Mouse (Mus musculus): ENCODE results near the gene Ano3. TPM values are rescaled to one million over a fixed set of nuclear protein-coding genes. Genes with fewer than 3 reads are reported as not detected.
A peak's percentile ranks its signal among the peaks of the same experiment; 100 is the strongest.
"Not testable (repeated sequence)": the region's sequence is repeated elsewhere in the genome, so short reads cannot be mapped to it uniquely, and the experiment has no call there.

Ano3 gene
- 0.88 and 1.3 TPM in 2 replicates for polyA plus RNA-seq (2014; fragmentation: Nextera tagmentation; extraction: Ambion mirVana)

GRCm38 (mm10) chr2:110950823-110951222, at the start of gene Ano3:
TSS of gene Ano3 (minus strand) at chr2:110950923.
- ATAC-seq (replicated peaks; ENCODE audit: low FRiP score); H3K27me3 ChIP-seq (ENCODE audit: control insufficient read depth, insufficient read depth, low read length); H3K36me3 ChIP-seq (ENCODE audit: control insufficient read depth, insufficient read depth, low read length); H3K9me3 ChIP-seq (ENCODE audit: control insufficient read depth, low read length); H3K27ac ChIP-seq (ENCODE audit: low read depth, low read length); DNase-seq (ENCODE audit: low spot score); H3K4me1 ChIP-seq (replicated peaks; ENCODE audit: control insufficient read depth, insufficient read depth, low read length): not testable (repeated sequence)
- peak within 1 kb of the TSS; percentile 56 for H3K9ac ChIP-seq (ENCODE audit: low read length)
- H3K4me2 ChIP-seq (ENCODE audit: low read depth, low read length, severe bottlenecking) = peak within 1 kb of the TSS; percentile 68
- peak within 1 kb of the TSS; percentile 41 for H3K4me3 ChIP-seq (ENCODE audit: low read depth, low read length)

GRCm38 (mm10) chr2:110990071-110990470, 39.3 kb upstream of the Ano3 start:
- Histone ChIP-seq H3K27ac (ENCODE audit: low read depth, low read length) (no peak overlapping the region), H3K4me1 (replicated peaks; ENCODE audit: control insufficient read depth, insufficient read depth, low read length) (no peaks in the 10 kb centered on the region), H3K9me3 (ENCODE audit: control insufficient read depth, low read length) (no peaks in the 10 kb centered on the region), H3K9ac (ENCODE audit: low read length) (no peak overlapping the region), H3K36me3 (ENCODE audit: control insufficient read depth, insufficient read depth, low read length) (no peaks in the 10 kb centered on the region), H3K4me3 (ENCODE audit: low read depth, low read length) (no peak overlapping the region), H3K4me2 (ENCODE audit: low read depth, low read length, severe bottlenecking) (no peak overlapping the region), H3K27me3 (ENCODE audit: control insufficient read depth, insufficient read depth, low read length) (no peaks in the 10 kb centered on the region)
- DNase-seq (ENCODE audit: low spot score) = no peak
- no peak for ATAC-seq (replicated peaks; ENCODE audit: low FRiP score)
- WGBS = 86% methylated on average over 1 of the region's 1 CpGs

DNA sequence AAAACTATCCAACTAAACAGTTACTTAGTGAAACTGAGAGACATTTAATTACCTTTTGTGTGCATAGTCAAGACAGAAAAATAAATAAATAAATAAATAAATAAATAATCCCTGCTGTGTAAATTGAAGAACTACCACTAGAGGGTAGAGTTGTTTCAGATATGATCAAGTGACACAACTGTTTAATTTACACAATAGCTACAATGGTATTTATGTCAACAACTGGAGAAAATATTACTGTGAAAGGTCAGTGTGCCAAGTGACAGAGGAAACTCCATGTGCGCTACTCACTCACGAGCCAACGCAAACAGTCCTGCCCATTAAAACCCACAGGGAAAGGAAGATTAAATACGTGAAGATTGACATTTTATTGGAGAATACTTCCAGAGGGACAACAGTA, 38.8 kb upstream of the Ano3 start:
- DNase-seq (ENCODE audit: low spot score) = no peak
- WGBS = 90% methylated on average over 4 of the region's 4 CpGs
- no peaks in the 10 kb centered on the region for H3K9me3 ChIP-seq (ENCODE audit: control insufficient read depth, low read length)
- no peaks in the 10 kb centered on the region for H3K27me3 ChIP-seq (ENCODE audit: control insufficient read depth, insufficient read depth, low read length)
- no peak for ATAC-seq (replicated peaks; ENCODE audit: low FRiP score)
- no peaks in the 10 kb centered on the region for H3K36me3 ChIP-seq (ENCODE audit: control insufficient read depth, insufficient read depth, low read length)
- H3K4me3 ChIP-seq (ENCODE audit: low read depth, low read length) = no peak overlapping the region
- H3K27ac ChIP-seq (ENCODE audit: low read depth, low read length) = no peak overlapping the region
- H3K9ac ChIP-seq (ENCODE audit: low read length) = no peak overlapping the region
- H3K4me1 ChIP-seq (replicated peaks; ENCODE audit: control insufficient read depth, insufficient read depth, low read length) = no peaks in the 10 kb centered on the region
- H3K4me2 ChIP-seq (ENCODE audit: low read depth, low read length, severe bottlenecking) = no peak overlapping the region

DNA sequence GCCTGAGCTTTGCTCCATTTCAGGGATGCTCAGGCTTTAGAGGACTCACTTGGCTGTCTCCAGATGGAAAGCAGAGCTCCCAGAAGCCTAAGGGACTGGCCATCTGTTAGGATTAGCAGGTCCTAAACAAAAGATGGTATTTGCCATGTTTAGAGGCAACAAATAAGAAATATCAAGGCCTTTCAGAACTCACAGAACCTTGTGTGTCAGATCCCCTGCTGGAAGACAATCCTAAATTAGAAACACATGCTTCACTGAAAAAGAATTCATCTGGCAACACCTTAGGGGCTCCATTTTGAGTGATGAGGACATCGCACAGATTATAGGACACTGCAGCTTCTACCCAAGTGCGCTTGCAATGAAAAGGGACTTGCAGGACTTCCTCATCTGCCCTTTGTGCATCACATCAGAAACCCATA, 35.1 kb upstream of the Ano3 start:
- Histone ChIP-seq H3K27me3 (ENCODE audit: control insufficient read depth, insufficient read depth, low read length) (no peaks in the 10 kb centered on the region), H3K4me1 (replicated peaks; ENCODE audit: control insufficient read depth, insufficient read depth, low read length) (no peaks in the 10 kb centered on the region), H3K36me3 (ENCODE audit: control insufficient read depth, insufficient read depth, low read length) (no peaks in the 10 kb centered on the region), H3K4me3 (ENCODE audit: low read depth, low read length) (no peak overlapping the region), H3K4me2 (ENCODE audit: low read depth, low read length, severe bottlenecking) (no peak overlapping the region), H3K27ac (ENCODE audit: low read depth, low read length) (no peak overlapping the region), H3K9me3 (ENCODE audit: control insufficient read depth, low read length) (no peaks in the 10 kb centered on the region), H3K9ac (ENCODE audit: low read length) (no peak overlapping the region)
- DNase-seq (ENCODE audit: low spot score) (no peak), ATAC-seq (replicated peaks; ENCODE audit: low FRiP score) (no peak)
- WGBS = 80% methylated on average over 2 of the region's 2 CpGs

- Histone ChIP-seq H3K36me3 (ENCODE audit: control insufficient read depth, insufficient read depth, low read length) (no peaks in the 10 kb centered on the region), H3K27ac (ENCODE audit: low read depth, low read length) (no peak overlapping the region), H3K9me3 (ENCODE audit: control insufficient read depth, low read length) (no peaks in the 10 kb centered on the region), H3K9ac (ENCODE audit: low read length) (no peak overlapping the region), H3K27me3 (ENCODE audit: control insufficient read depth, insufficient read depth, low read length) (no peaks in the 10 kb centered on the region), H3K4me2 (ENCODE audit: low read depth, low read length, severe bottlenecking) (no peak overlapping the region), H3K4me1 (replicated peaks; ENCODE audit: control insufficient read depth, insufficient read depth, low read length) (no peaks in the 10 kb centered on the region), H3K4me3 (ENCODE audit: low read depth, low read length) (no peak overlapping the region)
- WGBS = 53% methylated on average over 1 of the region's 1 CpGs
- DNase-seq (ENCODE audit: low spot score) (no peak), ATAC-seq (replicated peaks; ENCODE audit: low FRiP score) (no peak; the same call in 1 of the 2 replicates)
Measured at GRCm38 (mm10) chr2:110981733-110982132, 31.0 kb upstream of the Ano3 start.

GRCm38 (mm10) chr2:110979610-110980009, 28.9 kb upstream of the Ano3 start:
- ATAC-seq (replicated peaks; ENCODE audit: low FRiP score) (no peak), DNase-seq (ENCODE audit: low spot score) (no peak)
- WGBS = 85% methylated on average over 2 of the region's 2 CpGs
- Histone ChIP-seq H3K4me3 (ENCODE audit: low read depth, low read length) (no peak overlapping the region), H3K9ac (ENCODE audit: low read length) (no peak overlapping the region), H3K9me3 (ENCODE audit: control insufficient read depth, low read length) (no peaks in the 10 kb centered on the region), H3K27me3 (ENCODE audit: control insufficient read depth, insufficient read depth, low read length) (no peaks in the 10 kb centered on the region), H3K4me2 (ENCODE audit: low read depth, low read length, severe bottlenecking) (no peak overlapping the region), H3K4me1 (replicated peaks; ENCODE audit: control insufficient read depth, insufficient read depth, low read length) (no peaks in the 10 kb centered on the region), H3K36me3 (ENCODE audit: control insufficient read depth, insufficient read depth, low read length) (no peaks in the 10 kb centered on the region), H3K27ac (ENCODE audit: low read depth, low read length) (no peak overlapping the region)

DNA sequence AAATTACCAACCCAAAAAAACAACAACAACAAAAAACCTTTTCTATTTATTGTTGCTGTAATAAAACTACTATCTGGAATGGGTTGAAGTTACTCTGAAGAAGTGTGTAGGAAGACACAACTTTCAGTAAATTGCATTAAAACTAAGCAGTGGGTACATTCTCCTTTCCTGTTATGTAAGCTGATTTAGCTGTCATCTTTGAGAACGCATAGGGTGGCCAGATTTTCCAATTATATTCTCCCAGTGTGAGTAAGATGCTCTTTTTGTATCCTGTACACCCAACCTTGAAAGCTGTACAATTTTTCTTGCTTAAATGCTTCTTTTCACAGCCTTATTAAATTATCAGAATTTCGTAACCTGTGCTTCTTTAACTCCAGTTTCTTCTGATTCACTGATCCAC, 26.1 kb upstream of the Ano3 start:
- no peak for ATAC-seq (replicated peaks; ENCODE audit: low FRiP score)
- no peaks in the 10 kb centered on the region for H3K36me3 ChIP-seq (ENCODE audit: control insufficient read depth, insufficient read depth, low read length)
- no peak overlapping the region for H3K4me3 ChIP-seq (ENCODE audit: low read depth, low read length)
- WGBS = 74% methylated on average over 2 of the region's 2 CpGs
- no peaks in the 10 kb centered on the region for H3K4me1 ChIP-seq (replicated peaks; ENCODE audit: control insufficient read depth, insufficient read depth, low read length)
- no peak overlapping the region for H3K9ac ChIP-seq (ENCODE audit: low read length)
- DNase-seq (ENCODE audit: low spot score) = no peak
- no peak overlapping the region for H3K27ac ChIP-seq (ENCODE audit: low read depth, low read length)
- H3K9me3 ChIP-seq (ENCODE audit: control insufficient read depth, low read length) = no peaks in the 10 kb centered on the region
- H3K4me2 ChIP-seq (ENCODE audit: low read depth, low read length, severe bottlenecking) = no peak overlapping the region
- no peaks in the 10 kb centered on the region for H3K27me3 ChIP-seq (ENCODE audit: control insufficient read depth, insufficient read depth, low read length)

- Histone ChIP-seq H3K36me3 (ENCODE audit: control insufficient read depth, insufficient read depth, low read length) (no peaks in the 10 kb centered on the region), H3K4me3 (ENCODE audit: low read depth, low read length) (no peak overlapping the region), H3K27me3 (ENCODE audit: control insufficient read depth, insufficient read depth, low read length) (no peaks in the 10 kb centered on the region), H3K9ac (ENCODE audit: low read length) (no peak overlapping the region), H3K27ac (ENCODE audit: low read depth, low read length) (no peak overlapping the region), H3K4me1 (replicated peaks; ENCODE audit: control insufficient read depth, insufficient read depth, low read length) (no peaks in the 10 kb centered on the region), H3K4me2 (ENCODE audit: low read depth, low read length, severe bottlenecking) (no peak overlapping the region), H3K9me3 (ENCODE audit: control insufficient read depth, low read length) (no peaks in the 10 kb centered on the region)
- WGBS = 99% methylated on average over 2 of the region's 2 CpGs
- DNase-seq (ENCODE audit: low spot score) = no peak
- no peak for ATAC-seq (replicated peaks; ENCODE audit: low FRiP score)
Measured at GRCm38 (mm10) chr2:110970158-110970557, 19.4 kb upstream of the Ano3 start.

DNA sequence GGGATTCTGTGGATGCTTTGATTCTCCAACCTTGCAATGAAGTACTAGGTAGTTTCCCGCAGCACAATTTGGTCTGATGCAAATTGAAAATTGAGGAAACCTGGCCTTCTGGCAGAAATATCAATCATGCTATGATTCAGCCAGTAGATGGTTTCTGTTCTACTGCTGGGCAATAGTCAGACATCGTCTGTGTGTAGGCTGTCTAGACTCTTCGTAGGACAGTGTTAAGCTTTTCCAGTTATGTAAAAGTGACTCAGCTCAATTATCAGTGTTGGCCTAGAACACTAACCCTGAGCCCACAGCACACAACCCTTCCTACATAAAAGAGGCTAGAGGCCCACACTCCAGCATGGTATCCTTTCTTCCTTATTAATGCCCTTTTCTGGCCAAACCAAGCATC, 14.7 kb upstream of the Ano3 start:
- Histone ChIP-seq H3K36me3 (ENCODE audit: control insufficient read depth, insufficient read depth, low read length) (no peaks in the 10 kb centered on the region), H3K9me3 (ENCODE audit: control insufficient read depth, low read length) (no peaks in the 10 kb centered on the region), H3K4me1 (replicated peaks; ENCODE audit: control insufficient read depth, insufficient read depth, low read length) (no peaks in the 10 kb centered on the region), H3K27ac (ENCODE audit: low read depth, low read length) (no peak overlapping the region), H3K4me2 (ENCODE audit: low read depth, low read length, severe bottlenecking) (no peak overlapping the region), H3K4me3 (ENCODE audit: low read depth, low read length) (no peak overlapping the region), H3K9ac (ENCODE audit: low read length) (no peak overlapping the region), H3K27me3 (ENCODE audit: control insufficient read depth, insufficient read depth, low read length) (no peaks in the 10 kb centered on the region)
- ATAC-seq (replicated peaks; ENCODE audit: low FRiP score) = no peak
- 90% methylated on average over 3 of the region's 3 CpGs for WGBS
- no peak for DNase-seq (ENCODE audit: low spot score)
